Mouse (Mus musculus) G1E (cell line): ENCODE results near the gene Aftph.

Experiments used
- CTCF ChIP-seq: IDR thresholded peaks from 2 replicates; pipeline ENCODE4 v1.5.1; 2012; ENCODE audit warnings: low read depth, low read length, inconsistent platforms, mixed read lengths
- GATA1 ChIP-seq: IDR thresholded peaks from 2 replicates; pipeline ENCODE4 v1.6.1; 2012; ENCODE audit warnings: borderline replicate concordance, low read length, inconsistent platforms, mixed read lengths
- POLR2AphosphoS5 ChIP-seq: IDR thresholded peaks from 2 replicates; pipeline ENCODE4 v1.6.1; 2012; ENCODE audit warnings: low read depth, low read length, inconsistent platforms; ENCODE audit not compliant: insufficient replicate concordance
- TAL1 ChIP-seq: conservative IDR thresholded peaks from 2 replicates; pipeline ENCODE4 v1.6.1; 2012; ENCODE audit warnings: low read depth, low read length, inconsistent platforms, mixed read lengths

- TF ChIP-seq POLR2AphosphoS5 (no peak), CTCF (no peak), TAL1 (no peak), GATA1 (no peak)
These were observed 43.8 kb upstream of the Aftph start for GRCm38 (mm10) chr11:20785186-20785585.
